Mouse (Mus musculus) CD4-positive, CD25-positive, alpha-beta regulatory T cell, adult 4 months (primary cell): Measurements from ENCODE around the gene Tom1l1. TPM values are rescaled to one million over a fixed set of nuclear protein-coding genes. Genes with fewer than 3 reads are reported as not detected.

Experiments used
- ATAC-seq: one replicate; pipeline ENCODE4 v1.8.0; 2017
- polyA plus RNA-seq, 2 experiments: library from polyadenylated mRNA; unstranded; fragments of 100-300 nt; shearing (Covaris generic); gene quantifications; one replicate each; pipeline ENCODE4 v1.2.1; 2017

The Tom1l1 gene
- polyA plus RNA-seq, 2 experiments from 2014 or later = 1.7 to 2.1 TPM

- no peak for ATAC-seq
Observed at GRCm38 (mm10) chr11:90667325-90667724, 20.8 kb downstream of the Tom1l1 start.

DNA sequence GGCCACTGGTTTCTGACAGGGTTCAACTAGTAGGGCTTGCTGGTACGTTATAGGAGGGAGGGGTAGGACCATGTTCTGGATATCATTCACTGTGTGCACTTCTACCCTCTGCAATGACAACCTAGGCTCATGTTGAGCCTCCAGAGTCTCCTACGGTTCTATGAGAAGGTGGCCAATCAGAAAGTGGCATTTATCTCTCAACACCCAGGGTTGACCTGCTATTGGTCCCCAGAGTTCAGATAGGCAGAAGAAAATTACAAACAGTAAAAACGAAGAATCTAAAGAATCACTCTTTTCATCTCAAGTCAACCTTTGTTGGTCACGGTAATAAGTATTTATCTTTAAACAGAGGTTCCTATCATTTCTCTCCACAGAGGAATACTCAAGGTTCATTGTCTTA lies 21.2 kb downstream of the Tom1l1 start:
- ATAC-seq = no peak

DNA sequence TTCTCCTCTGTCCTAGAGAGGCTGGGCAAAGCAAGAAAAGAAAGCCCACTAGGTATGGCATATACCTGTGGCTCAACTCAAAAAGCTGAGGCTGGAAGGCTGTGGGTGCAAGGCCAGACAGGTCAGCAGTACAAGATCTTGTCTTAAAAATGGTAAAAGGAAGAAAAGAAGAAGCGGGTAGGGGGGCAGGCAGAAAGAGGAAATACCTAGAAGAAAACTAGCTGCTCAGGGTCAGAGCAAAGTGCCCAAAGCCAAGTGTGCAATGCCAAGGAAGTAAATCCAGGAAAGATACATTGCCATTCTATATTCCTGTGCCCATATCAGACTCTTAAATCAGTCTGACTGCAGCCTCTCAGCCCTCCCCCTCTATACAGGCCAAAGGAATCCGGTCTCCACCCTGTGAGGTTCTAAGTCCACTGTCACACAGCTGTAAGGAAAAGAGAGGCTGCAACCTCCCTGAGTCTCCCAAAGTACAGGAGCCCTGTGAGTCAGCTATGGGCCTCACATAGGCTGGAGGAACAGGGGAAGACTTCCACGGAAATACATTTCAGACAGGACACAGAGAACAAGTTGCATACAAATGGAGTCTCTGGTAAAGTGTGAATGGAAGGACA lies 21.9 kb downstream of the Tom1l1 start:
- no peak for ATAC-seq

- no peak for ATAC-seq
Observed at GRCm38 (mm10) chr11:90665161-90665560, 23.0 kb downstream of the Tom1l1 start.

- no peak for ATAC-seq
Observed at GRCm38 (mm10) chr11:90664345-90664986, 23.7 kb downstream of the Tom1l1 start.

DNA sequence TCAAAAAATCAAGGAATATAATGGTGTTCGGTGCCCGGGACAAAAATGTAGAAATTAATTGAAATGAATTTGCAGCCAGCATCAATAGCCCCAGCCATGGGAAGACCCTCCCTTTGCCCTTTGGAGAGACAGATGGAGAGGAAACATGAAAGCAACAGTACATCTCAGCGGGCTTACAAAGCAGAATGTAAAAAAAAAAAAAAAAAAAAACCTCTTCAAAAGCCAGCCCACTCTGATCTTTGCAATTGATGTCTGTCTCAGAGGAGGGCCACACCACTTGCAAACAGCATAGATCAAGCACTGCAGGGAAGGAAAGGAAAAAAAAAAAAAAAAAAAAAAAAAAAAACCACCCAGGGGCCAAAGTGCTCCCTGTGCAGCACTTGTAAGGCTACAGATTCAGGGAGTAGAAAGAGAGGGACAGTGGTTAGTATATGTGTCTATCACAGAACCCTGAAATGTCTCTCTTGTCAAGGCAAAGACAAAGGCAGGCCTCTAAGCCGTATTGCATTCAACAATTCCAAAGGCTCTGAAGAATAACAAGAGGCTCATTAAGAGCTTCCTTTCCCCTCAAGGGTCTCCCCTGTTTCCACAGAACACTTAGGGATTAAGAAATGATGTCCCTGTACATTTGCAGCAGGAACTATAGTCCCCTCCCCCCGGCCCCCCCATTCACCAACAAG lies 24.4 kb downstream of the Tom1l1 start:
- ATAC-seq = no peak

- no peak for ATAC-seq
Observed at GRCm38 (mm10) chr11:90663052-90663451, 25.1 kb downstream of the Tom1l1 start.

DNA sequence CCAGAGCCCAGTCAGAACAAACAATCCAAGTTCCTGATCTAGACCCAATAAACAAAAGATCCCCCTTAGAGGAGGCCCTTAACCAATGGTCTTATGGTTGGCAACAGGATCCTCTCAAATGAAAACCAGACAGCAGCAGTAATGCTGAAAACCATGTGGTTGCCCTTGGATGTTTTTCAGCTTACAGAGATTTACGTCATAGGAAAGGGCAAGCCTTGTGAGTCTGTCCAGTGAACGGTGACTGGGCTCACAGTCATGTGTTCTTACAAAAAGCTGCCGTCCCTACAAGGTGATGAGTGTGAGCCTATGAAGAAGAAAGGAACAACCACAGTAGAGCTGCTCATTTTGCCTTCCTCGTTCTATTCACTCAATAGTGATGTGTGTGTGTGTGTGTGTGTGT lies 27.5 kb downstream of the Tom1l1 start:
- no peak for ATAC-seq

DNA sequence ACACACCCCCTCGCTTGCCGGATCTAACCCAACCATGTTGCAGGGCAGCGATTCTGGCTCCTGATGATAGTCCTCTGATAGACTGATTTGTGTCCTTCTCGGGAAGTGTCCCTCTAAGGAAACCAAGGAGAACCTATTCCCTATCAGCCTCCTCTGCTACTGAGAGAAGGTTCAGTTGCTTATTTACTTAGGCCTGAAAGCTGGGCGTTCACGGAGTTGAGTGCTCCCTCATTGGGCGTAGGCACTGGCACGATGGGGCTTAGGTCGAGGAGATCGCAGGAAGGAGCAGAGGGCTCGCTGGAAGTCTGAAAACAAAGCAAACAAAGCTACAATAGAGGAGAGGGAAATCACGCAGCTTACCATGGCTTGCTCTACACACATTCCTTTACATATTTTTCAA lies 30.6 kb downstream of the Tom1l1 start:
- ATAC-seq = no peak

GRCm38 (mm10) chr11:90652603-90653002 lies 35.6 kb downstream of the Tom1l1 start:
- no peak for ATAC-seq

DNA sequence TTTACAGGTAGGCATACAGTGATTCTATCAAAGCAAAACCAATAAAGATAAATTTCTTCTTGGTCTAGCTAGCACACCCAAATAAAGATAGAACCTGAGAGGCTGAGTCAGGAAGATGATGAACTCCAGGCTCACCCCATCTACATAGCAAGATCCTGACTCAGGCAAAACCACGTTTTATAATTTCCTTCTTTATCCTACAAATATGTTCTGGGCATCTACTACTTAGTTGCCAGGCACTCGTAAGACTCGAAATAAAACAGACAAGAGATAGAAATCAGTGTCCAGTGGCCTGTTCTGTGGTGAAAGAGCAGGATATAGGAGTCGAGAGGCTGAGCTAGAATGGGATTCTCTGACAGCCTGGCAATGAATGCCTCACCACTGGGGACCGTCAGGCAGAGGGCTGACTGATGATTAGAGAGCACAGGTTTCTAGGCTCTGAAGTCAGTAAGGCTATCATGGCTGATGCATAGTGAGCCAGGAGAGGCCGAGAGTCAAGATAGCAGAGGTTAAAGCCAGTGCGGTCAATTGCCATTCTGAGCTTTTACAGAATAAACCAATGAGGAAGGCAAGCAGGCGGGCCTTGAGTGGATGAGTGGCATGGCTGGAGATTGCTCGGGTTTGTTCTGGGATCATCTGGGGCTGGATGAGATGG lies 37.8 kb downstream of the Tom1l1 start:
- no peak for ATAC-seq

GRCm38 (mm10) chr11:90649777-90650176 lies 38.4 kb downstream of the Tom1l1 start:
- ATAC-seq = no peak

- peak; percentile 19 for ATAC-seq
Observed at GRCm38 (mm10) chr11:90638312-90638830, 49.8 kb downstream of the Tom1l1 start.

GRCm38 (mm10) chr11:90637440-90638311 lies 50.5 kb downstream of the Tom1l1 start, which contains the start of the genes Stxbp4 and Cox11:
TSS of gene Stxbp4 (minus strand) at chr11:90638084.
TSS of gene Cox11 (plus strand) at chr11:90638173.
- peak; percentile 95 for ATAC-seq

DNA sequence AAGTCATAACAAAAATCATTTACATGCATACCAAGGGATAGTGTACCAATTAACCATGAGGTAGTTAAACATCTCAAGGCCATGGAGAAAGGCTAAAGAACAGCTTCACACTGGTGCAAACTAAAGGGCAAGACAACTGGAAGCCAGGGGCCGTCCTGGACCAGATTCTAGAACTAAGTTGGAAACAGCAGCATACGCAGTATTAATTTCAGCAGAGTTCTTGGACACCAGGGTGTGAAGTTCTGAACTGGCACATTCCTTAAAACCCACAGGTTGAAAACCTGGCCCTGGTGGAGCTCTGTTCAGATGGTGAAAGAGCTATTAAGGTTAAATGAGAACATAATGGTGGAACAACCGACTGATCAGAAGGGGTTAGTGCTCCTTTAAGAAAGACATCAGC lies 53.5 kb downstream of the Tom1l1 start:
- no peak for ATAC-seq

GRCm38 (mm10) chr11:90632480-90632879 lies 55.7 kb downstream of the Tom1l1 start:
- no peak for ATAC-seq

- ATAC-seq = no peak
Observed at GRCm38 (mm10) chr11:90627751-90628150, 60.4 kb downstream of the Tom1l1 start.

DNA sequence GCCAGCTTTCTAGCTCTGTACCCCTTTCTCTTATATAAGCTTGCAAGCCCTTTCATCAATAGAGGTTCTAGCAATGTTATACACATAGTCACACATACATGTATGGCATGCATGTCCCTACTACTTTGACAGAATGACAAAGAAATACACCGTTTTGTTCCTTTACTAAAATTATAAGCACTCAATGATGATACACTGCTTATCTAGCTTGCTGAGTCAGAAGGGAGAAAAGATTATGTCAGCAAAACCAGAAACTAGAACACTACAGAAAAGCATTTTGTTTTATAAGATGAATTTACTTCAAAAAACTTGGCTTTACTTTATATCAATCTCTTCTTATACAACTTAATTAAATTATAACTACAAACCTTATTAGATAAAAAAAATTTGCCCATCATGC lies 63.0 kb downstream of the Tom1l1 start:
- ATAC-seq = no peak

GRCm38 (mm10) chr11:90623477-90623876 lies 64.7 kb downstream of the Tom1l1 start:
- no peak for ATAC-seq

DNA sequence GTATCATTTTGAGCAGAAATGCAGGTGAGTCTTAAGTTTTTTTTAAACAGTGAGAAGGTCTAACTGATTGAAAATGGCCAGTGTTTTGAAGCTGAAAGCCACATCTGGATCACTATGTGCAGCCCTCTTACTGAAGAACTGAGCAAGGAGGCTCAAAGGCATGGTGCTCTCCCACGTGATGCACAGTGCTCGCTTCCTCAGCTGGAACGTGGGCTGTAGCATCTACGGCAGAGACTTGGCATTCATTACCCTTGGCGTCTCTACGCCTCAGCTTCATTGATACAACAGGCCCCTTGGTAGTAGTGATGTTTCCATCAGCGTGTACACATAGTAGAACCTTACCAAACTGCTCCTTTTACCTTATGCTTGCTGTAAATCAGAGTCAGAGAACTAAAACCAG lies 65.7 kb downstream of the Tom1l1 start:
- ATAC-seq = no peak

DNA sequence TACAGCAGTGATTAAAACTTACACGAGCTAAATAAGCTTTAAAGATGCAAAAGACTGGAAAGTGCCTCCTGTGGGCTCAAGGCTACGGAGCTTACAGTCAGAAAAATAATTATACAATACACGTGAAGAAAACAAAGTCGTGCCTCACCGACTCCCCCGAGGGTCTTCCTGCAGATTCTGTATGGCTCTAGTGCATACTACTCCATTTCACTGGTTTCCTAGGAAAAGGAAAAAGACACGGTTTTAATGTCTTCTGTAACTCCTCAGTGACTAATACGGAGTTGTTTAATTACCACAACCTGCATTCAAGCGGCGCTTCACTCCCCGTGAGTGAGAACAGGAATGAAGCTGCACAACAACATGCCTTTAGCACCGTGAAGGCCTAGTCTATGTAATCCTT lies 66.1 kb downstream of the Tom1l1 start:
- no peak for ATAC-seq

- peak; percentile 53 for ATAC-seq
Observed at GRCm38 (mm10) chr11:90616431-90616830, 71.7 kb downstream of the Tom1l1 start.
